Mouse (Mus musculus) myocyte (in vitro differentiated cells): ENCODE measurements around the gene Clec2d. TPM values are rescaled to one million over a fixed set of nuclear protein-coding genes. Genes with fewer than 3 reads are reported as not detected.
A peak's percentile ranks its signal among the peaks of the same experiment; 100 is the strongest.

Source experiments
- H3K27me3 ChIP-seq: one replicate; pipeline ENCODE4 v1.6.1; 2011; ENCODE audit not compliant: control insufficient read depth, insufficient read depth, insufficient read length
- H3K36me3 ChIP-seq: one replicate; pipeline ENCODE4 v1.6.1; 2011; ENCODE audit not compliant: control insufficient read depth, insufficient read depth
- H3K4me2 ChIP-seq: one replicate; pipeline ENCODE4 v1.6.1; 2011; ENCODE audit warnings: low read depth, control low read depth
- H3K4me3 ChIP-seq: one replicate; pipeline ENCODE4 v1.5.1; 2011; ENCODE audit warnings: mild to moderate bottlenecking, control low read depth, moderate library complexity
- H3K79me2 ChIP-seq: one replicate; pipeline ENCODE4 v1.6.1; 2011; ENCODE audit not compliant: control insufficient read depth, insufficient read depth
- H3ac ChIP-seq: one replicate; pipeline ENCODE4 v1.6.1; 2011; ENCODE audit not compliant: control insufficient read depth, insufficient read length
- CEBPB ChIP-seq: IDR thresholded peaks from 2 replicates; pipeline ENCODE4 v1.6.1; 2011; ENCODE audit warnings: mild to moderate bottlenecking, moderate library complexity; ENCODE audit not compliant: poor library complexity, insufficient read depth, severe bottlenecking
- E2F4 ChIP-seq: IDR thresholded peaks from one replicate; pipeline ENCODE4 v1.6.1; 2011; ENCODE audit warnings: mild to moderate bottlenecking, control low read depth, moderate library complexity; ENCODE audit not compliant: insufficient read depth
- MAX ChIP-seq: IDR thresholded peaks from one replicate; pipeline ENCODE4 v1.6.1; 2011; ENCODE audit warnings: low read depth, mild to moderate bottlenecking, control low read depth
- MYOD1 ChIP-seq, 3 experiments: IDR thresholded peaks; one replicate each; pipeline ENCODE4 v1.6.1; 2011; ENCODE audit warnings: control low read depth in 2 of 3, low read depth in 2 of 3, mild to moderate bottlenecking in 2 of 3, moderate library complexity in 1 of 3; ENCODE audit not compliant: insufficient read length in 2 of 3, control insufficient read depth in 1 of 3
- MYOG ChIP-seq, 3 experiments: IDR thresholded peaks; one replicate each; pipeline ENCODE4 v1.6.1; 2011; ENCODE audit warnings: control low read depth in 2 of 3, low read depth in 2 of 3, mild to moderate bottlenecking in 2 of 3; ENCODE audit not compliant: insufficient read length in 2 of 3, control insufficient read depth in 1 of 3, insufficient read depth in 1 of 3
- POLR2A ChIP-seq: IDR thresholded peaks from one replicate; pipeline ENCODE4 v1.6.1; 2011; ENCODE audit warnings: low read depth, mild to moderate bottlenecking, control low read depth, moderate library complexity; ENCODE audit not compliant: insufficient read length
- POLR2AphosphoS2 ChIP-seq: IDR thresholded peaks from one replicate; pipeline ENCODE4 v1.6.1; 2011; ENCODE audit warnings: low read depth, control low read depth; ENCODE audit not compliant: insufficient read length
- REST ChIP-seq: IDR thresholded peaks from one replicate; pipeline ENCODE4 v1.6.1; 2011; ENCODE audit warnings: mild to moderate bottlenecking, control low read depth, moderate library complexity; ENCODE audit not compliant: insufficient read depth, insufficient read length
- SRF ChIP-seq: IDR thresholded peaks from one replicate; pipeline ENCODE4 v1.6.1; 2011; ENCODE audit warnings: low read depth; ENCODE audit not compliant: control insufficient read depth, insufficient read length
- TCF12 ChIP-seq: IDR thresholded peaks from one replicate; pipeline ENCODE4 v1.6.1; 2011; ENCODE audit warnings: mild to moderate bottlenecking, control low read depth; ENCODE audit not compliant: poor library complexity, insufficient read depth, severe bottlenecking
- TCF3 ChIP-seq: IDR thresholded peaks from one replicate; pipeline ENCODE4 v1.6.1; 2011; ENCODE audit warnings: low read depth, control low read depth; ENCODE audit not compliant: insufficient read length
- USF1 ChIP-seq: IDR thresholded peaks from one replicate; pipeline ENCODE4 v1.6.1; 2011; ENCODE audit warnings: low read depth, mild to moderate bottlenecking, control low read depth, moderate library complexity
- polyA plus RNA-seq: library from polyadenylated mRNA; unstranded; fragments of >200 nt; fragmentation: generic; extraction: Trizol; gene quantifications from one replicate; pipeline ENCODE4 v1.2.1, GENCODE M21; 2012; ENCODE audit warnings: missing spikeins

Gene Clec2d
- polyA plus RNA-seq, 1 experiment = 19.7 TPM

- H3K27me3 ChIP-seq = no peaks in the 10 kb centered on the region
- no peaks in the 10 kb centered on the region for H3K36me3 ChIP-seq
- TF ChIP-seq USF1 = no peak
- no peak for TF ChIP-seq MAX
- no peak for TF ChIP-seq MYOG (IDR thresholded peaks at IDR 0.05; ENCODE audit: control insufficient read depth in 1 of 3, insufficient read depth in 1 of 3, insufficient read length in 2 of 3, low read depth in 2 of 3)
- no peak for TF ChIP-seq MYOD1 (IDR thresholded peaks at IDR 0.05; ENCODE audit: control insufficient read depth in 1 of 3, insufficient read length in 2 of 3, low read depth in 2 of 3)
- TF ChIP-seq SRF = no peak
- TF ChIP-seq REST = no peak
- no peak for TF ChIP-seq CEBPB
- no peak for TF ChIP-seq E2F4
- TF ChIP-seq TCF12 = no peak
- no peak for TF ChIP-seq TCF3
- TF ChIP-seq POLR2AphosphoS2 = no peak
- TF ChIP-seq POLR2A = no peak
- peak overlapping the region; percentile 52 for H3K4me2 ChIP-seq
- H3K4me3 ChIP-seq = no peak overlapping the region
- no peak overlapping the region for H3ac ChIP-seq
- H3K79me2 ChIP-seq = no peaks in the 10 kb centered on the region
Observed at GRCm38 (mm10) chr6:129215053-129215452, 34.6 kb downstream of the Clec2d start.

- Histone ChIP-seq H3K79me2 (no peaks in the 10 kb centered on the region), H3K4me2 (peak overlapping the region; percentile 52), H3K36me3 (no peaks in the 10 kb centered on the region), H3K27me3 (no peaks in the 10 kb centered on the region), H3K4me3 (no peak overlapping the region), H3ac (no peak overlapping the region)
- peak; percentile 49 for TF ChIP-seq TCF12
- no peak for TF ChIP-seq POLR2AphosphoS2
- TF ChIP-seq USF1 = peak; percentile 32
- TF ChIP-seq REST = no peak
- TF ChIP-seq CEBPB = peak; percentile 82
- TF ChIP-seq MYOG (IDR thresholded peaks at IDR 0.05; ENCODE audit: control insufficient read depth in 1 of 3, insufficient read depth in 1 of 3, insufficient read length in 2 of 3, low read depth in 2 of 3) = peak in 1 of 3 experiments; percentile 34
- TF ChIP-seq E2F4 = no peak
- TF ChIP-seq TCF3 = peak; percentile 36
- peak; percentile 46 to 78 (median 50) for TF ChIP-seq MYOD1 (IDR thresholded peaks at IDR 0.05; ENCODE audit: control insufficient read depth in 1 of 3, insufficient read length in 2 of 3, low read depth in 2 of 3)
- TF ChIP-seq SRF = no peak
- TF ChIP-seq POLR2A = no peak
- TF ChIP-seq MAX = no peak
Observed at GRCm38 (mm10) chr6:129215886-129216637, 35.6 kb downstream of the Clec2d start.

GRCm38 (mm10) chr6:129216721-129217230, 36.4 kb downstream of the Clec2d start:
- TF ChIP-seq MYOD1 (IDR thresholded peaks at IDR 0.05; ENCODE audit: control insufficient read depth in 1 of 3, insufficient read length in 2 of 3, low read depth in 2 of 3) = peak in 1 of 3 experiments; percentile 20
- no peak for TF ChIP-seq CEBPB
- H3K79me2 ChIP-seq = no peaks in the 10 kb centered on the region
- no peak overlapping the region for H3ac ChIP-seq
- peak overlapping the region; percentile 15 for H3K4me2 ChIP-seq
- no peak overlapping the region for H3K4me3 ChIP-seq
- H3K27me3 ChIP-seq = no peaks in the 10 kb centered on the region
- no peaks in the 10 kb centered on the region for H3K36me3 ChIP-seq

GRCm38 (mm10) chr6:129218191-129218696, 37.8 kb downstream of the Clec2d start:
- Histone ChIP-seq H3K36me3 (no peaks in the 10 kb centered on the region), H3K4me2 (no peak overlapping the region), H3K4me3 (no peak overlapping the region), H3K27me3 (no peaks in the 10 kb centered on the region), H3ac (no peak overlapping the region), H3K79me2 (no peaks in the 10 kb centered on the region)
- no peak for TF ChIP-seq TCF3
- TF ChIP-seq USF1 = no peak
- TF ChIP-seq SRF = no peak
- no peak for TF ChIP-seq POLR2A
- no peak for TF ChIP-seq MYOD1 (IDR thresholded peaks at IDR 0.05; ENCODE audit: control insufficient read depth in 1 of 3, insufficient read length in 2 of 3, low read depth in 2 of 3)
- TF ChIP-seq POLR2AphosphoS2 = no peak
- no peak for TF ChIP-seq TCF12
- no peak for TF ChIP-seq MYOG (IDR thresholded peaks at IDR 0.05; ENCODE audit: control insufficient read depth in 1 of 3, insufficient read depth in 1 of 3, insufficient read length in 2 of 3, low read depth in 2 of 3)
- no peak for TF ChIP-seq E2F4
- no peak for TF ChIP-seq CEBPB
- TF ChIP-seq MAX = no peak
- TF ChIP-seq REST = no peak
